Mouse (Mus musculus) heart, postnatal 36 days (tissue): ENCODE results near the gene Ttll1. TPM values are rescaled to one million over a fixed set of nuclear protein-coding genes. Genes with fewer than 3 reads are reported as not detected.
A peak's percentile ranks its signal among the peaks of the same experiment; 100 is the strongest.

Source experiments
- DNase-seq, 2 experiments: peaks; one replicate each; pipeline ENCODE4 v3.0.0; 2021 to 2022
- intact Hi-C: fragments of 180-260 bp; cut with DNase I; formaldehyde crosslinking; loops from one replicate; pipeline ENCODE4 v1.15.1; 2025
- total RNA-seq, 2 experiments: library from RNA; stranded (reverse); gene quantifications; 2 replicates each; pipeline ENCODE4 v1.2.3; 2021

Ttll1 gene
- total RNA-seq: 10 to 100 TPM; 47.3 to 53.2 TPM

GRCm38 (mm10) chr15:83510805-83511405 lies at the start of gene Ttll1:
Gene Ttll1 (minus strand): TSS chr15:83510893.
- intact Hi-C loops: loop anchor here (10.0 kb wide), 2 partner anchors 126 to 696 kb away; no protein-coding TSS in a partner anchor
- peak; percentile 95 to 96 for DNase-seq

GRCm38 (mm10) chr15:83555161-83555974 lies 44.7 kb upstream of the Ttll1 start:
- peak; percentile 87 to 90 for DNase-seq
- intact Hi-C loops: no loop called here

GRCm38 (mm10) chr15:83553831-83554230 lies 43.1 kb upstream of the Ttll1 start:
- intact Hi-C loops: no loop called here
- no peak for DNase-seq

- intact Hi-C loops: no loop called here
- DNase-seq: no peak
Measured at GRCm38 (mm10) chr15:83550137-83550536, 39.4 kb upstream of the Ttll1 start.

- intact Hi-C loops: no loop called here
Measured at GRCm38 (mm10) chr15:83547144-83547543, 36.5 kb upstream of the Ttll1 start.

GRCm38 (mm10) chr15:83546029-83546428 lies 35.3 kb upstream of the Ttll1 start:
- no peak for DNase-seq
- intact Hi-C loops: no loop called here

More at GRCm38 (mm10) chr15:83547144-83547543, 36.5 kb upstream of the Ttll1 start:
- no peak for DNase-seq

- DNase-seq: no peak
- intact Hi-C loops: no loop called here
Measured at GRCm38 (mm10) chr15:83541647-83542287, 31.1 kb upstream of the Ttll1 start.

GRCm38 (mm10) chr15:83539905-83540304 lies 29.2 kb upstream of the Ttll1 start:
- intact Hi-C loops: no loop called here
- DNase-seq: peak; percentile 67 to 70

GRCm38 (mm10) chr15:83538855-83539254 lies 28.2 kb upstream of the Ttll1 start:
- intact Hi-C loops: no loop called here

GRCm38 (mm10) chr15:83535890-83536231 lies 25.2 kb upstream of the Ttll1 start:
- intact Hi-C loops: no loop called here
- DNase-seq: no peak

More at GRCm38 (mm10) chr15:83538855-83539254, 28.2 kb upstream of the Ttll1 start:
- DNase-seq: no peak

GRCm38 (mm10) chr15:83534960-83535889 lies 24.5 kb upstream of the Ttll1 start:
- intact Hi-C loops: no loop called here
- DNase-seq: peak in 1 of 2 experiments; percentile 27

GRCm38 (mm10) chr15:83532606-83533005 lies 21.9 kb upstream of the Ttll1 start:
- no peak for DNase-seq
- intact Hi-C loops: no loop called here

GRCm38 (mm10) chr15:83531961-83532469 lies 21.3 kb upstream of the Ttll1 start:
- intact Hi-C loops: no loop called here
- DNase-seq: no peak

- DNase-seq: no peak
- intact Hi-C loops: no loop called here
Measured at GRCm38 (mm10) chr15:83530688-83531087, 20.0 kb upstream of the Ttll1 start.

GRCm38 (mm10) chr15:83530233-83530632 lies 19.5 kb upstream of the Ttll1 start:
- DNase-seq: peak in 1 of 2 experiments; percentile 46
- intact Hi-C loops: no loop called here

GRCm38 (mm10) chr15:83529765-83530164 lies 19.1 kb upstream of the Ttll1 start:
- intact Hi-C loops: no loop called here
- peak in 1 of 2 experiments; percentile 58 for DNase-seq

- DNase-seq: no peak
- intact Hi-C loops: no loop called here
Measured at GRCm38 (mm10) chr15:83528892-83529291, 18.2 kb upstream of the Ttll1 start.

GRCm38 (mm10) chr15:83527747-83528146 lies 17.1 kb upstream of the Ttll1 start:
- DNase-seq: no peak
- intact Hi-C loops: no loop called here

GRCm38 (mm10) chr15:83527092-83527437 lies 16.4 kb upstream of the Ttll1 start:
- intact Hi-C loops: no loop called here

GRCm38 (mm10) chr15:83526424-83527091 lies 15.9 kb upstream of the Ttll1 start, which contains the start of gene Bik:
Gene Bik (plus strand): TSS chr15:83526862.
- intact Hi-C loops: no loop called here
- peak; percentile 75 to 82 for DNase-seq

More at GRCm38 (mm10) chr15:83527092-83527437, 16.4 kb upstream of the Ttll1 start:
- DNase-seq: no peak
